Mouse (Mus musculus): ENCODE results near the gene Khk.

The Khk gene

DNA sequence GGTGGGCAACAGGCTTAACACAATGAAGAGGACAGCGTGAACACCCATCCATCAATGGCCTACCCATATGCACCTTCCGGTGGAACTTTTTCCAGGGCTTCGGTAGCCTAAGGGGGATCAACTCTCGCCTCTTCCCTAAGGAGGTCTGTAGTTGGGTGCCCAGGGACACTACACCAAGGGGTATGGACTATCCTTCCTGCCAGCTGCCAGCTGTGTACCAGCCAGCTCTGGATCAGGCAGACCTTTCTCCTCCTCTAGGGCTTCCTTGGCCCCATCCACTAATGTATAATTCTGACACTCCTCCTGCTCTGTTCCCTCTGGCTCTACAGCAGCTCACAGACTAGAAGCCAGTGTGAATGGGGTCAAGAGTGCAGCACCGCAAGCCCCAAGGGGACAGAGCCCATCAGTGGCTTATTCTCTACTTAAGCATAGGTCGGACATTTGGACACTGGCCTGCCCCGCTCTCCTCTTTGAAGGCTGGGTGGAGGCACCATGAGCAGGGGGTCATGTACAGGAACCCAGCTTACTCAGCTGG, 7.1 kb upstream of the Khk start:
- DNase-seq, result peak; percentile 95

GRCm38 (mm10) chr5:30914849-30915248, 6.4 kb upstream of the Khk start:
- peak; percentile 95 for DNase-seq

- peak; percentile 97 for DNase-seq
These were observed 5.8 kb upstream of the Khk start for GRCm38 (mm10) chr5:30915456-30915855.

- peak; percentile 100 for DNase-seq
These were observed 5.2 kb upstream of the Khk start for GRCm38 (mm10) chr5:30915974-30916433.

DNA sequence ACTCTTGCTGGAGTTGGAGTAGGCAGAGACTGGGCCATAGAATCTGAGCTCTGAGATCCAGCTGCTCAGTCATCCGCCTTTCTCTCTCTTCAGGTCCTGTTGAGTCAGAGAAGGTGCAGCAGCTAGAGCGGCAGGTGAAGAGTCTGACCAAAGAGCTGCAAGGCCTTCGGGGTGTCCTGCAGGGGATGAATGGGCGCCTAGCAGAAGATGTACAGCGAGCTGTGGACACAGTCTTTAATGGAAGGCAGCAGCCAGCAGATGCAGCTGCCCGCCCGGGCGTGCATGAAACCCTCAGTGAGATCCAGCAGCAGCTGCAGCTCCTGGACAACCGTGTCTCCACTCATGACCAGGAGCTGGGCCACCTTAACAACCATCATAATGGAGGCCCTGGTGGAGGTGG, 4.4 kb upstream of the Khk start:
- DNase-seq, result peak; percentile 95

DNA sequence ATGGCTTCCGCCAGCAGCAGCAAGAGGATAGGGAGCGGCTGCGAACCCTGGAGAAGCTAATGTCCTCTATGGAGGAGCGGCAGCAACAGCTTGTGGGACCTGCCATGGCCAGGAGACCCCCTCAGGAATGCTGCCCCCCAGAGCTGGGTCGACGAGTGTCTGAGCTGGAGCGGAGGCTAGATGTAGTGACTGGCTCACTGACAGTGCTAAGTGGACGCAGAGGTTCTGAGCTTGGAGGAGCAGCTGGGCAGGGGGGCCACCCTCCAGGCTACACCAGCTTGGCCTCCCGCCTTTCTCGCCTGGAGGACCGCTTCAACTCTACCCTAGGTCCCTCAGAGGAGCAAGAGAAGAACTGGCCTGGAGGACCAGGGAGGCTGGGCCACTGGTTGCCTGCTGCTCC, 3.9 kb upstream of the Khk start:
- peak; percentile 95 for DNase-seq

- DNase-seq, result peak; percentile 93
These were observed 3.1 kb upstream of the Khk start for GRCm38 (mm10) chr5:30917891-30918670.

GRCm38 (mm10) chr5:30918691-30919090, 2.5 kb upstream of the Khk start:
- DNase-seq, result peak; percentile 93

GRCm38 (mm10) chr5:30919831-30920614, 1.2 kb upstream of the Khk start:
- DNase-seq, result peak; percentile 91

DNA sequence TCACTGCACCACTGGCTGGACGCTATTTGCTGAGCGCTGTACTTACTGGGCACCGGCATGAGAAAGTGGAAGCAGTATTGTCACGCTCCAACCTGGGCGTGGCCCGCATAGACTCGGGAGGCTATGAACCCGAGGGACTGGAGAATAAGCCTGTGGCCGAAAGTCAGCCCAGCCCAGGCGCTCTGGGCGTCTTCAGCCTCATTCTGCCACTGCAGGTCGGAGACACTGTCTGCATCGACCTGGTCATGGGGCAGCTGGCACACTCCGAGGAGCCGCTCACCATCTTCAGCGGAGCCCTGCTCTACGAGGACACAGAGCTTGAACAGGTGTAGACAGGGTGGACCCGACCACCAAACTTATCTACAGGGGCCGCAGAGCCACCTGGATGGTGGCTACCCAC, 610 bp upstream of the Khk start:
- DNase-seq, result peak; percentile 97

- peak; percentile 91 for DNase-seq
These were observed 1.4 kb downstream of the Khk start for GRCm38 (mm10) chr5:30922581-30923041.

DNA sequence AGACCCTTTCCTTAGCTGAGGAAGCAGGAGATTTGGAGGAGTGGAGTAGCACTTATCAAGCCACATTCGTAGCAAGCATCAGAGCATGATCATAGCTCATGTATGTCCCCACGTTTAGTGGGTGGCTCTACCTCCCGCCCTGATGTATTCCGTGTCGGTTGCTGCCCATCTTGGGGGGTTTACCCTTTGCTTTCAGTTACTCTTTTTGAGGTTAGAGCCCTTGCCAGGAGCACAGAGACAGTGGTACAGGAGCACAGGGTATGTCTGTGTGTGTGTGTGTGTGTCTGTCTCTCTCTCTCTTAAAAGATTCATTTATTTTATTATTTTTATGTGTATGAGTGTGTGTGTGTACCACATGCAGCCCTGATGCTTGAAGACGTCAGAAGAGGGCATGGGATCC, 1.9 kb downstream of the Khk start:
- no peak for DNase-seq

- DNase-seq, result peak; percentile 88
These were observed 3.4 kb downstream of the Khk start for GRCm38 (mm10) chr5:30924614-30925013.

DNA sequence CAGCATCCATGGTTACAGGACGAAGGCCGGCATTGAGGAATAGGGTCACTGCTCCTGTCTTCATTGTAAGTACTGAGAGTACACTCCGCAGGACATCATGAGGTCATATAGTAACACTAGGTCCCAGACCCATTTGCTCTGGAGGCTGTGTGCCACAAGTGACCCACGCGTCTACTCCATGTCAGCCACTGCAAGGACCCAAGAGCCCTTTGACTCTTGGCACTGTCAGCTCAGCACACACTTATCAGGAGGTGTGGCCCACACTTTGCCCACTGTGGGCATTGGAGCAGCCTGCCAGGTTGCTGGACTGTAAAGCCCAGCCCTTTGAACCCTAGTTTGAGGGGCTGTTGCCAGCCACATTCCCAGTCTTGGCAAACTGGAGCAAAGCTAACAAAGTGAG, 4.0 kb downstream of the Khk start:
- DNase-seq, result peak; percentile 86

DNA sequence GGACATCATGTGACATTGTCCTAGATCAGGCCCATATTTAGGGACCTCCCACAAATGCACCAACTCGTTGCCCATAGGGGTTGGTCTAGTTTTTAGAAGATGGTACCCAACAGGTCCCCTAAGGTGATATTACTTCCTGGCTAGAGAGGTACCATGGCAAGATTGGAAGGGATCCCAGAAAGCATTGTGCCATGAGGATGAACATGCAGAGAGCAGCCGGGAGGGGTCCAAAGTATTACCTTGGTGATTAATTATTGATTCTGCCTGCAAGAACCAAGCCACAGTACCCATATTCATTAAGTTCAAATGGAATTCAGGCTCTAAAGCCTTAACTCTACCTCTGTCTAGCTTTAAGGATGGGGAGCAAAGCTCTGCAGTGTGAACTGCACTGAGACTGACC, 4.8 kb downstream of the Khk start:
- no peak for DNase-seq

DNA sequence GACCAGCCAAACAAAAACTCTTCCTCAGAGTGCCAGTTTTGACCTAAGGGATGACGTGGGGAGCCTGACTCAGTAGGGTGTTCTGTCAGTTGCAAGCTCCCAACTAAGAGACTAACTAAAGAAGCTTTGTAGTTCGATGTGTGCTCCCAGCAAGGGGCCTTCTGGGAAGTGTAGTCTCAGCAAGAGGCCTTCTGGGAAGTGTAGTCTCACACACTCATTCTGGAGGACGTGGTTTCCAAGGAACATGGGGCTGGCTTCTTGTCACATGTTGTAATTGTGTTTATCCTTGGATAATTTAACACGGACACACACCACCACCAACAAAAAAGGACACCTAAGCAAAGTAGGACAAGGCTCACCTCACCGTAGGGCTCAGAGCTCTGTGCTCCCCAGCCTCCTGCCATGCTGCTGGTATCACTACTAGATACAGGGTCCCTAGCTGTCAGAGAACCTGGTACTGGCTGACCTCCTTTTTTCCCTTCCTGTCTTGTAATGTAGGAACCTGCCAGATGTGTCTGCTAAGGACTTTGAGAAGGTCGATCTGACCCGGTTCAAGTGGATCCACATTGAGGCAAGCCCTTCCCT, 6.8 kb downstream of the Khk start:
- DNase-seq, result peak; percentile 91

DNA sequence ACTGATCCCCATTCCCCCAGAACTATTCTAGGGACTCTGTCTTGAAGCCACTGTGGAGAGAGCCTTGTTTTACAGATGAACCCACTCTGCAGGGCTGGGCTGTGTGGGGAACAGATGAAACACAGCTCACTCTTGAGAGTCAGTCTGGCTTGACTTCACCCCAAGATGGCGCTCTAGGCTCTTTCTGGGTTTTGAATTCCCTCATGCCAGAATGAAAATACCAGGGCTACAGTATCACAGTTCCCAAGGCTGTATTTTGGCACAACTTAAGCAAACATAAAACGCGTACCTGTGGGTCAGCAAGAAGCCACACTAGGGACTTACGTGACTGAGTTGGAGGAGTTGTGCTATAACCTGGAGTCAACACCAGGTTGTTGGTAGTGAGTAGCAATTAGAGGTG, 8.9 kb downstream of the Khk start:
- peak; percentile 92 for DNase-seq

DNA sequence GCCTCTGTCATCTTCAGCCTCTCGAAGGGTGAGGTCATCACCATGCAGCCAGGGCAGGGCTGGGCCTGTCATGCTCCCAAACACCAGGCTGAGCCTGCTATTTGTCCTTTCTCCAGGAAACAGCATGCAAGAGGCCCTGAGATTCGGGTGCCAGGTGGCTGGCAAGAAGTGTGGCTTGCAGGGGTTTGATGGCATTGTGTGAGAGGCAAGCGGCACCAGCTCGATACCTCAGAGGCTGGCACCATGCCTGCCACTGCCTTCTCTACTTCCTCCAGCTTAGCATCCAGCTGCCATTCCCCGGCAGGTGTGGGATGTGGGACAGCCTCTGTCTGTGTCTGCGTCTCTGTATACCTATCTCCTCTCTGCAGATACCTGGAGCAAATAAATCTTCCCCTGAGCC, 9.6 kb downstream of the Khk start:
- no peak for DNase-seq

- DNase-seq, result no peak
These were observed 10.1 kb downstream of the Khk start for GRCm38 (mm10) chr5:30931378-30931777.

- DNase-seq, result peak; percentile 72
These were observed 12.5 kb downstream of the Khk start for GRCm38 (mm10) chr5:30933705-30934104.

DNA sequence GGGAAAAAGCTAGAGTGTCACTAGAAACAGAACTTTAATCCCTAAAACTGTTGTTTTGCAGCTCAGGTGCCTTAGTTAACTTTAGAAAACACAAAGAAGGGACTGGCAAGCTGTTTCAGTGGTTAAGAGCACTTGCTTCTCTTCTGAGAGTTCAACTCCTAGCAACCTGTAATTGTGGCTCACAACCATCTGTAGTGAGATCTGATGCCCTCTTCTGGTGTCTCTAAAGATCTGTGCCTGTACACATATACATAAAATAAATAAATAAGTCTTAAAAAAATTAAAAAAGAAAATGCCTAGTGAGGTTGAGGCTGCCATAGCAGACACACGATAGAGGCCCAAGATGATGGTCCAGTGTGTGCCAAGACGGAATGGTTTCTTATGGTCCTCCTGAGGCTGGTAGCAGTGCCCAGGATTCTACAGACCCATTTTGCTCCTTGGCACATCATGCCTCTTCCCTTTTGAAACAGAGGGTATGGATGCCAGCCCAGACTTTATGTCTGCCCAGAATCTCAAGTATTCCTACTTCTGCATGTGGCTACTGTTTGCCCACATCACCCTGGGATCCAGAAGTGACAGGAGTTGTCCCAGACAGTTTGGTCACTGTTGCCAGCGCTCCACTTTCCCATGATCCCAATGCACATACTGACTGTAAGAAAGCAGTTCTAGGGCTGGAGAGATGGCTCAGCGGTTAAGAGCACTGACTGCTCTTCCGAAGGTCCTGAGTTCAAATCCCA, 13.7 kb downstream of the Khk start:
- peak; percentile 73 for DNase-seq

- DNase-seq, result peak; percentile 71
These were observed 21.8 kb downstream of the Khk start for GRCm38 (mm10) chr5:30943004-30943403.

DNA sequence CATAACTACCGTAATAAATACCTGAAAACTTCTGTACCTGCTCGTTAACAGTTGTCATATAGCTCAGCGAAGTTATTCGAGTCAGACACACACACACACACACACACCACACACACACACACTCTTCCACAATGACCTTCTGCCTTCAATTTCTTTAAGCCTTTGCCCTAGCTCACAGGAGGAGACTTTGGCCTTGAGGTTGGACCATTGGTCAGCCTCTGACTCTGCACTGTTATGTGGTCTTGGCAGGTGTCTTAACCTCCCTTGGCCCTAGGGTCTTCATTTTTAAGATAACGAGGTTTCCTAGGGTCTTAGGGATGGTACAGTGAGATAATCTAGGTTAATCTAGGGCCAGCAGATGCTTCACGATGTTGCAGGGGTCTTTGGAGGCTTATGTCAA, 23.1 kb downstream of the Khk start:
- no peak for DNase-seq

Data from heart, adult 11 months (tissue).